Mouse (Mus musculus): ENCODE measurements around the gene Thbd.

GRCm38 (mm10) chr2:148436285-148436684, 28.3 kb upstream of the Thbd start:
- TF ChIP-seq NRF1 (IDR thresholded peaks at IDR 0.05; ENCODE audit: insufficient read depth, low read depth, low read length, poor library complexity, severe bottlenecking) (no peak), MAX (IDR thresholded peaks at IDR 0.05; ENCODE audit: low read length) (no peak), CTCF (IDR thresholded peaks at IDR 0.05 in 2 of 3, conservative IDR thresholded peaks at IDR 0.05 in 1 of 3; ENCODE audit: control insufficient read depth in 1 of 3, insufficient read depth in 1 of 3, low read depth in 2 of 3, low read length in 3 of 3, poor library complexity in 1 of 3, severe bottlenecking in 1 of 3) (no peak), NELFE (IDR thresholded peaks at IDR 0.05; ENCODE audit: low read depth, low read length) (no peak), E2F4 (IDR thresholded peaks at IDR 0.05; ENCODE audit: borderline replicate concordance, low read depth, low read length) (no peak), CHD2 (IDR thresholded peaks at IDR 0.05; ENCODE audit: low read length) (no peak), EP300 (IDR thresholded peaks at IDR 0.05; ENCODE audit: low read depth in 1 of 2, low read length in 2 of 2) (no peak), GATA1 (IDR thresholded peaks at IDR 0.05; ENCODE audit: low read depth, low read length) (no peak), POLR2AphosphoS2 (IDR thresholded peaks at IDR 0.05; ENCODE audit: low read length) (no peak), MEF2A (IDR thresholded peaks at IDR 0.05; ENCODE audit: extremely low read depth, insufficient replicate concordance, low read depth, low read length, poor library complexity, severe bottlenecking) (no peak)

Measured in MEL (cell line).